Mouse (Mus musculus): Measurements from ENCODE around the gene Smarcad1. TPM values are rescaled to one million over a fixed set of nuclear protein-coding genes. Genes with fewer than 3 reads are reported as not detected.

The Smarcad1 gene
- polyA plus RNA-seq, 1 experiment from 2014 or later: 54.1 TPM

DNA sequence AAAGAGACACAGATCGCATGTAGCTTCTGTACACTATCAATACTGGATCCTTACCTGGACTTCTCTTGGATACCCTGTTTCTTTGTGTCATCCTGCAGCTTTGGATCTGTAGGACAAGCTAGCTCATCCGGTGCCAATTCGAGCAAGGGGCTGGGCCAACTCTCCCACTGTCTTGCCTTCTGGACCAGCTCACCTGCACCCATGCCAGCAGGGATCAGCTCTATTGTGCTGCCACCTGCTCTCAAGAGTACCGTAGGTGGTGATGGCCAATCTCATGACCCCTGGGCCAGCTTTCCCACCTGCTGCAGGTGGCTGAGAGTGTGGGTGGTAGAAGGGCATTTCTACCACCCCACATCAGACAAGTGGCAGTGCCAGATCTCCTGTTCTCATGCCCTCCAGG is 114.7 kb downstream of the Smarcad1 start:
- no peak overlapping the region for H3K4me2 ChIP-seq
- ATAC-seq (ENCODE audit: insufficient number of reproducible peaks, low FRiP score, low TSS enrichment, low read depth): no peak
- no peaks in the 10 kb centered on the region for H3K27me3 ChIP-seq
- H3K36me3 ChIP-seq: no peaks in the 10 kb centered on the region
- H3K4me3 ChIP-seq: no peak overlapping the region
- no peak overlapping the region for H3K9ac ChIP-seq
- 89% methylated on average over 4 of the region's 4 CpGs for WGBS
- H3K27ac ChIP-seq: no peak overlapping the region
- no peaks in the 10 kb centered on the region for H3K4me1 ChIP-seq
- no peaks in the 10 kb centered on the region for H3K9me3 ChIP-seq

- WGBS: 80% methylated on average over 4 of the region's 4 CpGs
These were observed 117.1 kb downstream of the Smarcad1 start for GRCm38 (mm10) chr6:65159381-65159942.

DNA sequence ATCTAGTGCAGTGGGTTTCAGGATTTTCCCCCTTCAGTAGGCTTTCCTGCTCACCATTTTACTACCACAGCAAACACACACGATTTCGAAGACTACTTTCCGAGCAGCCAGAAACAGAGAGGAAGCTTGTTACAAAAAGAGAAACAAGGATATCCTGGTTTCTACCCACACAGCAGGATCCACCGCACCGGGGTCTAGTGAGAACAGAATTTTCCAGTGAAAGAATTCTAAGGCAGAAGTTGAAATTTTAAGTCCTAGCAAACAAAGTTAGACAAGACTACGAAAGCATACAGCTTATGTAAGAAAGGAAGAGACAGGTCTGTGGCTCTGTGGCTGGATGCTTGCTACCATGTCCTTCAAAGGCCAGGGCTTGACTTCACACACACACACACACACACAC is 121.8 kb downstream of the Smarcad1 start:
- Histone ChIP-seq H3K9ac (no peak overlapping the region), H3K27ac (no peak overlapping the region), H3K27me3 (no peaks in the 10 kb centered on the region), H3K4me3 (no peak overlapping the region), H3K9me3 (no peaks in the 10 kb centered on the region), H3K4me1 (no peaks in the 10 kb centered on the region), H3K36me3 (no peaks in the 10 kb centered on the region), H3K4me2 (no peak overlapping the region)
- WGBS: 78% methylated on average over 6 of the region's 6 CpGs
- no peak for ATAC-seq (ENCODE audit: insufficient number of reproducible peaks, low FRiP score, low TSS enrichment, low read depth)

More at GRCm38 (mm10) chr6:65159381-65159942, 117.1 kb downstream of the Smarcad1 start:
- Histone ChIP-seq H3K27ac (no peak overlapping the region), H3K27me3 (no peaks in the 10 kb centered on the region), H3K4me2 (no peak overlapping the region), H3K36me3 (no peaks in the 10 kb centered on the region), H3K9ac (no peak overlapping the region), H3K4me1 (no peaks in the 10 kb centered on the region), H3K4me3 (no peak overlapping the region), H3K9me3 (no peaks in the 10 kb centered on the region)
- no peak for ATAC-seq (ENCODE audit: insufficient number of reproducible peaks, low FRiP score, low TSS enrichment, low read depth)

- Histone ChIP-seq H3K9ac (no peak overlapping the region), H3K4me3 (no peak overlapping the region), H3K36me3 (no peaks in the 10 kb centered on the region), H3K27me3 (no peaks in the 10 kb centered on the region), H3K9me3 (no peaks in the 10 kb centered on the region), H3K4me1 (no peaks in the 10 kb centered on the region), H3K27ac (no peak overlapping the region), H3K4me2 (no peak overlapping the region)
- no peak for ATAC-seq (ENCODE audit: insufficient number of reproducible peaks, low FRiP score, low TSS enrichment, low read depth)
- WGBS: 60% methylated on average over 5 of the region's 5 CpGs
These were observed 122.6 kb downstream of the Smarcad1 start for GRCm38 (mm10) chr6:65164977-65165376.

Other genes starting within 250 kb of the Smarcad1 start
- 16.3 and 18.0 TPM in 2 replicates for gene Hpgds, start 102.3 kb downstream of the Smarcad1 start, polyA plus RNA-seq (2015; fragmentation: Nextera tagmentation; extraction: Ambion mirVana)